ENCODE assay signal across 15 mouse cellular contexts in genomic region chr15:36974614-36975255, GRCm38 (mm10). TPM values are rescaled to one million over a fixed set of nuclear protein-coding genes. Genes with fewer than 3 reads are reported as not detected.
A peak's percentile ranks its signal among the peaks of the same experiment; 100 is the strongest.
DNase-seq lines count a peak whose midpoint lies in the region; ATAC-seq lines count a peak whose summit lies in the region.
"Had no signal": no experiment of that assay in that cellular context is flagged by ENCODE, and none has a peak within 500 bp of the region (broad histone marks: within the 10 kb centered on the region; RNA-seq: fewer than 3 reads in every experiment).

No protein-coding gene starts in this region.

- no peak for ATAC-seq in heart, embryonic 13.5 days (ENCODE audit: extremely low read depth, insufficient number of reproducible peaks, low FRiP score, low TSS enrichment)
- ATAC-seq in liver, embryonic 16.5 days (ENCODE audit: low read depth): peak; percentile 74
- no peak for ATAC-seq in granulocyte monocyte progenitor cell, adult 5-6 weeks (replicated peaks; ENCODE audit: poor library complexity, severe bottlenecking)
- ATAC-seq in kidney, embryonic 16.5 days (ENCODE audit: low FRiP score, low TSS enrichment): no peak
- ATAC-seq: forebrain, embryonic 13.5 days; inflammation-experienced regulatory T-cells, adult 6 months; Patski had no signal

- peaks cover 2% of the 10 kb centered on the region; the same call in 1 of the 2 replicates for H3K9me3 ChIP-seq in heart, embryonic 13.5 days
- H3K9me3 ChIP-seq in liver, embryonic 16.5 days (replicated peaks; ENCODE audit: control insufficient read depth, low read length): no peaks in the 10 kb centered on the region
- no peaks in the 10 kb centered on the region for H3K9me3 ChIP-seq in kidney, embryonic 16.5 days (ENCODE audit: low read length)
- H3K9me3 ChIP-seq: forebrain, embryonic 13.5 days; hindbrain, embryonic 10.5 days had no signal

- H3K4me2 ChIP-seq in heart, embryonic 13.5 days: no peak overlapping the region
- H3K4me2 ChIP-seq in liver, embryonic 16.5 days (ENCODE audit: low read depth, low read length): no peak overlapping the region; the same call in 1 of the 2 replicates
- no peak overlapping the region for H3K4me2 ChIP-seq in kidney, embryonic 16.5 days (replicated peaks; ENCODE audit: low read depth, low read length)
- H3K4me2 ChIP-seq: forebrain, embryonic 13.5 days; limb, embryonic 12.5 days had no signal

- H3K4me3 ChIP-seq in heart, embryonic 13.5 days: no peak overlapping the region
- no peak overlapping the region for H3K4me3 ChIP-seq in liver, embryonic 16.5 days (ENCODE audit: low read depth, low read length)
- no peak overlapping the region for H3K4me3 ChIP-seq in kidney, embryonic 16.5 days (ENCODE audit: low read length)
- H3K4me3 ChIP-seq: forebrain, embryonic 13.5 days; hindbrain, embryonic 10.5 days; limb, embryonic 12.5 days had no signal

- no peak for DNase-seq in heart, adult 18-20 months
- DNase-seq in 416B (ENCODE audit: low read depth) (peak; percentile 85), NIH3T3 (ENCODE audit: low read depth) (peak; percentile 32)
- DNase-seq in spleen, adult 12 weeks (ENCODE audit: low spot score): no peak
- DNase-seq: cerebellum, adult 11 months; lung, postnatal 4 days had no signal

- H3K9ac ChIP-seq in heart, embryonic 13.5 days: 0 out of 2 replicates have a peak overlapping the region, but pooled peaks have one; percentile 8
- H3K9ac ChIP-seq in liver, embryonic 16.5 days (ENCODE audit: low read depth, low read length): no peak overlapping the region
- no peak overlapping the region for H3K9ac ChIP-seq in kidney, embryonic 16.5 days (replicated peaks; ENCODE audit: low read length)
- H3K9ac ChIP-seq: forebrain, embryonic 13.5 days; limb, embryonic 12.5 days had no signal

- WGBS in heart, embryonic 13.5 days: 41% methylated on average over 6 of the region's 6 CpGs
- WGBS in liver, embryonic 16.5 days (ENCODE audit: insufficient replicate concordance): 14% methylated on average over 6 of the region's 6 CpGs
- WGBS in kidney, embryonic 16.5 days: 57% methylated on average over 6 of the region's 6 CpGs

- H3K4me1 ChIP-seq in heart, embryonic 13.5 days: peaks cover 44% of the 10 kb centered on the region
- peaks cover 12% of the 10 kb centered on the region for H3K4me1 ChIP-seq in liver, embryonic 16.5 days (ENCODE audit: control insufficient read depth, low read depth, low read length)
- H3K4me1 ChIP-seq in kidney, embryonic 16.5 days (ENCODE audit: insufficient read depth, low read length): peaks cover 2% of the 10 kb centered on the region

- peak overlapping the region; percentile 36 for H3K27ac ChIP-seq in heart, embryonic 13.5 days (replicated peaks)
- H3K27ac ChIP-seq in liver, embryonic 16.5 days (ENCODE audit: low read length): no peak overlapping the region
- no peak overlapping the region for H3K27ac ChIP-seq in kidney, embryonic 16.5 days (ENCODE audit: low read length)
- H3K27ac ChIP-seq: forebrain, embryonic 13.5 days; hindbrain, embryonic 10.5 days; limb, embryonic 12.5 days had no signal

- H3K27me3 ChIP-seq in heart, embryonic 13.5 days (replicated peaks): no peaks in the 10 kb centered on the region
- H3K27me3 ChIP-seq in liver, embryonic 16.5 days (ENCODE audit: control insufficient read depth, insufficient read depth, low read depth, low read length): no peaks in the 10 kb centered on the region
- 0 out of 2 replicates have a peak, but pooled peaks cover 2% of the 10 kb centered on the region for H3K27me3 ChIP-seq in kidney, embryonic 16.5 days (ENCODE audit: insufficient read depth, low read length)
- H3K27me3 ChIP-seq: forebrain, embryonic 13.5 days; limb, embryonic 12.5 days; Patski had no signal

- H3K36me3 ChIP-seq in heart, embryonic 13.5 days: no peaks in the 10 kb centered on the region
- no peaks in the 10 kb centered on the region for H3K36me3 ChIP-seq in liver, embryonic 16.5 days (ENCODE audit: control insufficient read depth, insufficient read depth)
- H3K36me3 ChIP-seq in kidney, embryonic 16.5 days (ENCODE audit: insufficient read depth, low read length): no peaks in the 10 kb centered on the region
- H3K36me3 ChIP-seq: hindbrain, embryonic 10.5 days; limb, embryonic 12.5 days had no signal

RNA-seq across cellular contexts. Expression of gene Zfp706, which starts 32.8 kb away (rescaled TPM):
- polyA plus RNA-seq in heart, embryonic 13.5 days (2015; fragmentation: Nextera tagmentation; extraction: Ambion mirVana): 426 and 458 TPM in 2 replicates
- 100 to 1,000 TPM; 196 to 224 TPM for total RNA-seq in heart, adult 18-20 months (2021)
- polyA plus RNA-seq in liver, embryonic 16.5 days (2015; fragmentation: Nextera tagmentation; extraction: Ambion mirVana): 151 and 178 TPM in 2 replicates
- 276 TPM in 2 replicates for total RNA-seq in granulocyte monocyte progenitor cell, adult 5-6 weeks (2014; fragmentation: Nextera tagmentation)
- 73.9 and 112 TPM in 2 replicates for total RNA-seq in granulocyte monocyte progenitor cell, adult 5-6 weeks (2017)
- polyA plus RNA-seq in kidney, embryonic 16.5 days (2015; fragmentation: Nextera tagmentation; extraction: Ambion mirVana): 403 and 418 TPM in 2 replicates

Comparison
In these comparisons a context has a peak if more than half of its experiments do, and no peak if none do; other contexts are left out.
1. DNase-seq: peak in 416B (single experiment) and NIH3T3 (single experiment); none in heart, adult 18-20 months (0 of 2) and spleen, adult 12 weeks (single experiment).